Mouse (Mus musculus): ENCODE measurements around the gene Aox4. TPM values are rescaled to one million over a fixed set of nuclear protein-coding genes. Genes with fewer than 3 reads are reported as not detected.

Gene Aox4
- not detected in 2 replicates for polyA plus RNA-seq (2016; fragmentation: Nextera tagmentation; extraction: Ambion mirVana)

- Histone ChIP-seq H3K4me3 (replicated peaks) (no peak within 1 kb of the TSS), H3K4me2 (no peak within 1 kb of the TSS), H3K4me1 (no peaks in the 10 kb centered on the region), H3K9me3 (no peaks in the 10 kb centered on the region), H3K9ac (no peak within 1 kb of the TSS), H3K27me3 (no peaks in the 10 kb centered on the region), H3K27ac (no peak within 1 kb of the TSS), H3K36me3 (replicated peaks) (no peaks in the 10 kb centered on the region)
- ATAC-seq (ENCODE audit: low FRiP score): no peak
- 86% methylated on average over 17 of the region's 17 CpGs for WGBS
These were observed at the start of gene Aox4 for GRCm38 (mm10) chr1:58210203-58210602. Aox4 (plus strand) TSS chr1:58210397.

DNA sequence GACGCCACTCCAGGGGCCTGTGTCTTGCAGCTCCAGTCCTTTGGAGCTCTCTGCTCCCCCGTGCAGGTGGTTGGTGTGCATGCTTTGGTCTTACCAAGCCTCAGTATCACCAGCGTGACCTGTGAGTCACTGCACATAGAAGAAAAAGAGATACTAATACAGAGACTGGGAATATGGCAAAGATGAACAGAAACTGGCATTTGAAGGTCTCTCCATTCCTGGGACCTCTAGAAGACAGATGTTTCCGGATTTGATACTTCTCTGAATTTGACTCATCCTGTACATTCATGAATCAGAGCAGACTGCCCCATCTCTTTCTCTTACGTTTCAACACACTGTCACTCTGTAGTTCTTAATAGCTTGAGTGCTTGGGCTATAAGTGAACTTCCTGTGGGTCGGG lies 40.3 kb upstream of the Aox4 start:
- H3K27me3 ChIP-seq: no peaks in the 10 kb centered on the region
- H3K9me3 ChIP-seq: no peaks in the 10 kb centered on the region
- no peaks in the 10 kb centered on the region for H3K36me3 ChIP-seq (replicated peaks)
- H3K27ac ChIP-seq: no peak overlapping the region
- no peaks in the 10 kb centered on the region for H3K4me1 ChIP-seq
- H3K4me2 ChIP-seq: no peak overlapping the region
- WGBS: 82% methylated on average over 6 of the region's 6 CpGs
- no peak overlapping the region for H3K4me3 ChIP-seq (replicated peaks)
- no peak overlapping the region for H3K9ac ChIP-seq
- no peak for ATAC-seq (ENCODE audit: low FRiP score)

- Histone ChIP-seq H3K4me2 (no peak overlapping the region), H3K36me3 (replicated peaks) (no peaks in the 10 kb centered on the region), H3K27ac (no peak overlapping the region), H3K9ac (no peak overlapping the region), H3K27me3 (no peaks in the 10 kb centered on the region), H3K4me1 (peaks cover 10% of the 10 kb centered on the region), H3K9me3 (no peaks in the 10 kb centered on the region), H3K4me3 (replicated peaks) (no peak overlapping the region)
- no peak for ATAC-seq (ENCODE audit: low FRiP score)
- WGBS: 47% methylated on average over 5 of the region's 5 CpGs
These were observed 21.6 kb upstream of the Aox4 start for GRCm38 (mm10) chr1:58188514-58189175.

GRCm38 (mm10) chr1:58194317-58194716 lies 15.9 kb upstream of the Aox4 start:
- H3K27me3 ChIP-seq: no peaks in the 10 kb centered on the region
- WGBS: 87% methylated on average over 12 of the region's 12 CpGs
- no peak overlapping the region for H3K4me2 ChIP-seq
- ATAC-seq (ENCODE audit: low FRiP score): no peak
- no peak overlapping the region for H3K27ac ChIP-seq
- H3K9me3 ChIP-seq: no peaks in the 10 kb centered on the region
- H3K36me3 ChIP-seq (replicated peaks): no peaks in the 10 kb centered on the region
- H3K4me3 ChIP-seq (replicated peaks): no peak overlapping the region
- H3K4me1 ChIP-seq: no peaks in the 10 kb centered on the region
- no peak overlapping the region for H3K9ac ChIP-seq

DNA sequence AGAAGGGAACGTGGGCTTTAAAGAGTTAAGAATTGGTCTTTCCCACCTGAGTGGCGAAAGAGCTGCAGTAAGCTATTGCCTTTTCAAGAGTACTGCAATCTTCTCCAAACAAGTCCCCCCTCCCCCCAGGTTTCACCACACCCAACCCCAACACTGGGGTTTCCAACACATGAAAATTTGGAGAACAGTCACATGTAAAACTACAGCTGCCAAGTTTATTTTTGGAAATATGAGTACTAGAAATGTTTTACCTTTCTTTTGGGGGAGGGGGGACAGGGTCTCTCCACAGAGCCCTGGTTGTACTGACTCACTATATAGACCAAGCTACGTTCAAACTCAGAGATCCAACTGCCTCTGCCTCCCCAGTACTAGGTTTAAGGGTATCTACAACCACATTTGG lies 15.2 kb upstream of the Aox4 start:
- Histone ChIP-seq H3K9me3 (no peaks in the 10 kb centered on the region), H3K4me2 (0 out of 2 replicates have a peak overlapping the region, but pooled peaks have one; percentile 19), H3K4me3 (replicated peaks) (no peak overlapping the region), H3K36me3 (replicated peaks) (no peaks in the 10 kb centered on the region), H3K27ac (no peak overlapping the region), H3K27me3 (no peaks in the 10 kb centered on the region), H3K9ac (no peak overlapping the region), H3K4me1 (no peaks in the 10 kb centered on the region)
- no peak for ATAC-seq (ENCODE audit: low FRiP score)
- WGBS: 69% methylated on average over 3 of the region's 3 CpGs

DNA sequence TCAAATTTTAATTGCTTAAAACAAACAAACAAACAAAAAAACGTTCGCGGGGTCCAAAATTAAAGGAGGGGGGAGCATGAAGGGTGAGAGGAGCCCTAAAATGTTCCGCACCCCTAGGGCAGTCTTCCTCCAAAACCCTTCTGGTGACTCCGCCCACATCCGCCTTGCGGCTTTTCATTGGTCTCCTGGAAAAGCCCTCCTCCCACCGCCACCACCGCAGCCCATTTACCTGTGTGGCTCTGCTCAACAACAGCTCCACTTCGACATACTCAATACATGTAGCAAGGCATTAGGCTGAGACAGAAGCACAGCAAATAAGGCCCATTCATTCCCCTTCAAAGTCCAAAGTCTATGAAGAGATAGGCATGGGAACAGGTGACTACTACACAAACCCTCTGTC lies 14.7 kb upstream of the Aox4 start:
- Histone ChIP-seq H3K4me2 (peak overlapping the region; percentile 19), H3K9me3 (no peaks in the 10 kb centered on the region), H3K4me1 (no peaks in the 10 kb centered on the region), H3K27me3 (no peaks in the 10 kb centered on the region), H3K4me3 (replicated peaks) (no peak overlapping the region), H3K9ac (no peak overlapping the region), H3K27ac (no peak overlapping the region), H3K36me3 (replicated peaks) (no peaks in the 10 kb centered on the region)
- WGBS: 25% methylated on average over 10 of the region's 10 CpGs
- no peak for ATAC-seq (ENCODE audit: low FRiP score)

GRCm38 (mm10) chr1:58197023-58197422 lies 13.2 kb upstream of the Aox4 start:
- Histone ChIP-seq H3K27ac (no peak overlapping the region), H3K9me3 (no peaks in the 10 kb centered on the region), H3K4me1 (no peaks in the 10 kb centered on the region), H3K9ac (no peak overlapping the region), H3K4me2 (no peak overlapping the region), H3K36me3 (replicated peaks) (no peaks in the 10 kb centered on the region), H3K27me3 (no peaks in the 10 kb centered on the region), H3K4me3 (replicated peaks) (no peak overlapping the region)
- ATAC-seq (ENCODE audit: low FRiP score): no peak
- WGBS: 83% methylated on average over 9 of the region's 9 CpGs

DNA sequence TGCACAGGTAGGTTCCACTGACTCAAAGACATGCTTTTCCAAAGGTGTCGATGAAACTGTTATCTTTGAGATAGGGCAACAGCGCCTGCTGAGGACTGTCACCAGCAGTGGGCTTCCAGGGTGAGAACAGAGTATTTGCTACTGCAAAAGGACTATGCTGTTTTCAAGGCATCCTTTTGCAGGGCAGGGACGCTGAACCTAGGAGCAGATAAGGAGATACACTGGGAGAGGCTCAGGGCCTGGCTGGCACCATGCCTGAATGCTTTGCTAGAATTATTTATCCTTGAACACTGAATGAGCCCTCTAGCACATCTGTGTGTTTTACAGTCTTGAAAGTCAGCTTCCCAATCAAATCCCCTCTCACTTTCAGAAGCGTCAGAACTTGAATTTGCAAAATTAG lies 11.8 kb upstream of the Aox4 start:
- no peak overlapping the region for H3K27ac ChIP-seq
- WGBS: 90% methylated on average over 4 of the region's 4 CpGs

DNA sequence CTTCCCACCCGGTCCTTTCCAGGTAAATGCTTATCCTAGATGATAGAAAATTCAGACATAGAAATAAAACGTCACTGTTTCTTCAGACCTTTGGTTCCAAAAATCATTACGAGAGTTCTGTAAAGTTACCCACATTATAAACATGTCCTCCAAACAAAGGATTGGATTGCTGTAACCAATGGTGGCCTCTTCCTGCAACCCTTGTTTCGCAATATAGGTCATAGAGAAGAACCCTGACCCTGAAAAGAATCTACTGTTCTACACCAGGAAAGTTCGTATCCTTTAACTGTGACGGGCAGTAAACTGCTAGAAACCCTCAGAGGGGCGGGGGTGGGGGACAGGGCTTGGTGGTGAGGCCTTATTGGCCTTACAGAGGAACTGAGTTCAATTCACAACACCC lies 2.6 kb downstream of the Aox4 start:
- Histone ChIP-seq H3K4me3 (replicated peaks) (no peak overlapping the region), H3K36me3 (replicated peaks) (no peaks in the 10 kb centered on the region), H3K27ac (no peak overlapping the region), H3K9ac (no peak overlapping the region), H3K4me2 (no peak overlapping the region), H3K27me3 (no peaks in the 10 kb centered on the region), H3K4me1 (no peaks in the 10 kb centered on the region), H3K9me3 (no peaks in the 10 kb centered on the region)
- 86% methylated on average over 7 of the region's 7 CpGs for WGBS
- no peak for ATAC-seq (ENCODE audit: low FRiP score)

More for the DNA sequence above, 11.8 kb upstream of the Aox4 start:
- H3K36me3 ChIP-seq (replicated peaks): no peaks in the 10 kb centered on the region
- no peak overlapping the region for H3K4me2 ChIP-seq
- no peak overlapping the region for H3K4me3 ChIP-seq (replicated peaks)
- H3K9ac ChIP-seq: no peak overlapping the region
- no peaks in the 10 kb centered on the region for H3K27me3 ChIP-seq
- no peaks in the 10 kb centered on the region for H3K4me1 ChIP-seq
- H3K9me3 ChIP-seq: no peaks in the 10 kb centered on the region
- ATAC-seq (ENCODE audit: low FRiP score): no peak

DNA sequence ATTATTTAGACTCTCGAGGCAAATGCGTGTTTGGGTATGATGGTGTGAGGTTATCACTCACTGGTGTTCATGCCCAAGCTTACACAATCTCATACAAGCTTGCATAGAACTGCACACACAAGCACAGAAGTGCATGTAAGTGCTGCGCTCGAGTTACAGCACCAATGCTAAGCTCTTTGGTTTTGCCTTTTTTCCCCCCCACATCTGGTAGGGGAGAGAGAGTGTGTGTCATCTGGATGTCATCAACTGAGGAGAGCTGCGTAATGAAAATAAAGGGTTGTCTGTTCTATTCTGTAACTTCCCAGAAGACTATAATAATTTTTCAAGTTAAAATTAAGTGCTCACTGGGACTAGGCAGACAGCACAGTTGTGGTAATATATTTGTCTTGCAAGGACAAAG lies 3.6 kb downstream of the Aox4 start:
- H3K4me1 ChIP-seq: no peaks in the 10 kb centered on the region
- no peak overlapping the region for H3K4me3 ChIP-seq (replicated peaks)
- no peak for ATAC-seq (ENCODE audit: low FRiP score)
- H3K27me3 ChIP-seq: no peaks in the 10 kb centered on the region
- 91% methylated on average over 5 of the region's 5 CpGs for WGBS
- H3K9ac ChIP-seq: no peak overlapping the region
- no peaks in the 10 kb centered on the region for H3K9me3 ChIP-seq
- no peaks in the 10 kb centered on the region for H3K36me3 ChIP-seq (replicated peaks)
- H3K4me2 ChIP-seq: no peak overlapping the region
- H3K27ac ChIP-seq: no peak overlapping the region

- 91% methylated on average over 4 of the region's 4 CpGs for WGBS
- no peak for ATAC-seq (ENCODE audit: low FRiP score)
- H3K4me1 ChIP-seq: no peaks in the 10 kb centered on the region
These were observed 5.2 kb downstream of the Aox4 start for GRCm38 (mm10) chr1:58215353-58215752.

DNA sequence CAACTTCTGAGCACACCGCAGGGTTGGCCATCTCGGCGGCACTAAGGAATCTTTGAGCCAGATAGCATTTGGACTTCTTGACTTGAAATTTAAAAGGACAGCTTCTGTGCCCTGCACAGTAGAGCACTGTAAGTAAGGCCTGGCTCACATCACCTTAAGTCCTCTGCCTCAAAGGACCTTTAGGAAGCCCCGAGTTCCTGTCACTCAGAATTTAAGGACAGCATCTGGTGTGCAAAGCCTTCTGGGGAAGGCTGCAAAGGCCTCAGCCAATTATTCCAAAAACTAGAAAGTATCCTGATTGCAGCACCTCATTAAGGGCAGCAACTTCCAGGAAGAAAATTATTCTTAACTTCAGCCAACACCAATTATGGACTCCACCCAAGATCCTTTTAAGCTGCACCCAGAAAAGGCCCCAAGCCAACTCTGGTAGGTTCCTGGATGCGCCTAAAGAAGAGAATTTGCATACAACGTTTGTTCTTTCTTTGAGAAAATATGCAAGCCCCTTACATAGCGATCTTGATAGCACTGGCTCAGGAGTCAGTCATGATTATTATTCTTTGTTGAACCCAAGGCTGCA lies 5.8 kb downstream of the Aox4 start:
- Histone ChIP-seq H3K36me3 (replicated peaks) (no peaks in the 10 kb centered on the region), H3K27me3 (no peaks in the 10 kb centered on the region), H3K4me1 (no peaks in the 10 kb centered on the region), H3K9ac (no peak overlapping the region), H3K9me3 (no peaks in the 10 kb centered on the region), H3K4me3 (replicated peaks) (no peak overlapping the region), H3K4me2 (no peak overlapping the region), H3K27ac (no peak overlapping the region)
- no peak for ATAC-seq (ENCODE audit: low FRiP score)
- 86% methylated on average over 7 of the region's 7 CpGs for WGBS

More at GRCm38 (mm10) chr1:58215353-58215752, 5.2 kb downstream of the Aox4 start:
- Histone ChIP-seq H3K36me3 (replicated peaks) (no peaks in the 10 kb centered on the region), H3K4me2 (no peak overlapping the region), H3K27me3 (no peaks in the 10 kb centered on the region), H3K9ac (no peak overlapping the region), H3K9me3 (no peaks in the 10 kb centered on the region), H3K27ac (no peak overlapping the region), H3K4me3 (replicated peaks) (no peak overlapping the region)

DNA sequence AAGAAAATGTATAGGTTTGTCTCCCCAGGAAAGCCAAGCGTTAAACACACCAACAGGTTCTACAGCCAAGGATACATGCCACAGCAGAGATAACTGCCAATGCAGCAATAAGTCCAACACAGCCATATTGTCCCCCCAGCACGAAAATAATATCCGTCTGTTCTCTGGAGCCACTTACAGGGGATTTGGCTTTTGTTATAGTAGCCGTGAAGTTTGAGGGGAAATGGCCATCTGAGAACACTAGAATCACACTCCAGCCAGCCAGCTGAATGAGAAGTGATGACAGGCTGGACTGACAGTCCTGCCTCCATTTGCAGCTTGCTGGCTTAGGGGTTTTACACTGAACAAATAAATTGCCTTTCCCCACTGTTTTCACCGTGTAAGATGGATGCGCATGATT lies 10.9 kb downstream of the Aox4 start:
- 60% methylated on average over 6 of the region's 6 CpGs for whole genome bisulfite sequencing
- H3K4me3 ChIP-seq (replicated peaks): no peak overlapping the region
- H3K27ac ChIP-seq: no peak overlapping the region
- H3K9ac ChIP-seq: no peak overlapping the region
- no peak overlapping the region for H3K4me2 ChIP-seq
- no peaks in the 10 kb centered on the region for H3K36me3 ChIP-seq (replicated peaks)
- H3K9me3 ChIP-seq: no peaks in the 10 kb centered on the region
- H3K27me3 ChIP-seq: no peaks in the 10 kb centered on the region
- H3K4me1 ChIP-seq: no peaks in the 10 kb centered on the region
- no peak for ATAC-seq (ENCODE audit: low FRiP score)
